Mouse (Mus musculus): Measurements from ENCODE around the gene Rita1.

DNA sequence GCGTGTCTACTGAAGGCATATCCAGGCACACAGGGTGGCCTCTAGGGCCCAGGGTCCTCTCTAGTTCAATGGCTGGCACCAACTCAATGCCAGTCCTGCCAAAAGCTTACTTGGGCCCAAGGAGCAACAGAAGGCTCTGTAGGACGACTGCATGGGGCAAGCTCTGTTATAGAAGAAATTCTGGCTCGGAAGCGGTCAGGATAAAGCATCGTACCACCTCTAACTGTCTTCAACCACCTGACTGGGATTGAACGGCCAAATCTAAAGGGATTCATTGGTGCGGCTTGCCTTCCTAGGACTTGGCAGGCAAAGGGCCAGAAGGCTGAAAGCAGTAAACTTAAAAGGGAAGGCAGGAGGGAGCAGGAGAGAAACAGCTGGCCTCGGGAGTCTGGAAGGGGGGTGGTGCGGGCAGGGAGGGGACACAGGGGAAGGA is 44.0 kb downstream of the Rita1 start:
- TF ChIP-seq POLR2AphosphoS2 (IDR thresholded peaks at IDR 0.05; ENCODE audit: low read length), result no peak
- no peak for TF ChIP-seq CTCF (IDR thresholded peaks at IDR 0.05 in 2 of 3, conservative IDR thresholded peaks at IDR 0.05 in 1 of 3; ENCODE audit: control insufficient read depth in 1 of 3, insufficient read depth in 1 of 3, low read depth in 2 of 3, low read length in 3 of 3, poor library complexity in 1 of 3, severe bottlenecking in 1 of 3)
- TF ChIP-seq NRF1 (IDR thresholded peaks at IDR 0.05; ENCODE audit: insufficient read depth, low read depth, low read length, poor library complexity, severe bottlenecking), result no peak
- no peak for TF ChIP-seq POLR2A (IDR thresholded peaks at IDR 0.05; ENCODE audit: control insufficient read depth in 1 of 2, insufficient read depth in 1 of 2, low read depth in 1 of 2, low read length in 2 of 2, poor library complexity in 1 of 2)
